Mouse (Mus musculus): ENCODE data around the gene Tnni3.

DNA sequence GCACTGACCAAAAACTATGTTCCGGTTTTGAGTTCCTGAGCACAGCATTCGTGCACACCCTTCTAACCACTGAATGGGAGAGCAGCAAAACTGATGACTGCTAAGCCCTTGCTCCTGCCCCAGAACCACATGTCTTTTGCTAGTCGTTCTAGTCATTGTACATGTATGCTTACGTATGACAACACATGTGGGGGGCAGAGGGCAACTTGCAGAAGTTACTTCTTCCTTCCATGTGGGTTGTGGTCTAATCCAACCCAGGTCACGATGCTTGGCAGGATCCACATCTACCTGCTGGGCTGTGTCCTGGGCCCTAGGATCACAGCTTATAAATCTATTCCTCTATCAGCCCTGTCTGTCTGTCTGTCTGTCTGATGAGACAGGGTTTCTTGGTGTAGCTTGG lies 20.2 kb downstream of the Tnni3 start:
- TF ChIP-seq CTCF (IDR thresholded peaks at IDR 0.05; ENCODE audit: low read depth) (no peak), EP300 (IDR thresholded peaks at IDR 0.05; ENCODE audit: low read depth) (no peak)
